Mouse (Mus musculus) fat pad, adult 2 months (tissue): Measurements from ENCODE around the gene Mymx.

ENCODE experiments used
- DNase-seq: peaks from one replicate; pipeline ENCODE4 v3.0.0-alpha.2; 2011; ENCODE audit warnings: low read depth, low spot score; ENCODE audit errors: extremely low read depth

Mymx gene

GRCm38 (mm10) chr17:45591701-45592605 lies 9.9 kb downstream of the Mymx start:
- no peak for DNase-seq

- DNase-seq, result no peak
These were observed 11.5 kb downstream of the Mymx start for GRCm38 (mm10) chr17:45590410-45590809.

DNA sequence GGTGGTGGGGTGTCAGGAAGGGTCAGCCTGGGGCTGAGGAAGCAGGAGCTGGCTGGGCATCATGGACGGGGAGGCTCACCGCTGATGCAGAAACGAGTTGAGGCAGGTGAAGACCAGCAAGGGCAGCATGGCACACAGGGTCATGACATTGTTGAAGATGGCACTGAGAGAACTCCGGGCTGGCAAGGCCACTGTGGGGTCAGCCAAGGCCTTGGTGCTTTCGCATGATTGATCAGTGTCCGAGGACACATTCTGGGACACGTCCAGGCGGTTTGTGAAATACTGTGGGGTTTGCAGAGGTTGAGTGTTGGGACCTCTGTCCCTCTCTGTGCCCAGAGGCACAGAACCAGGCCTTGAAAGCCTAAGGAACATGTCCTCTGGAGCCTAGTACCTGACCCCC lies 12.1 kb downstream of the Mymx start:
- no peak for DNase-seq

DNA sequence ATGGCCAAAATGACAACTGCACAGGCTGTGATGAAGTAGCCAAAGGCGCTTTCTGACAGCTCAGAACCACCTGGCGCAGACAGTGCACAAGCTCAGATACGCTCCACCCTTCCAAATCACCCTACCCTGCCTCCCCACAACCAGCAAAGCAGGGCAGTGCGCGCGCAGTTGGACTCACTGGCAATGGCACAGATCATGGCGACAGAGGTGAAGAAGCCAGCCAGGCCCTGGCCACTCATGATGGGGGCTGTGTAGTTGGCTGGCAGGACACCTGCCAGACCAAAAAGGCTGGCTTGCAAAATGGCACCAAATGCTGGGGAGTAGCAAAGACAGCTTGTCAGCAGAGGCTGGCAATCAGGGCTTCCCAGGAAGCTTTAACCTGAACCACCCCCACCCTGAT lies 12.7 kb downstream of the Mymx start:
- DNase-seq, result no peak

DNA sequence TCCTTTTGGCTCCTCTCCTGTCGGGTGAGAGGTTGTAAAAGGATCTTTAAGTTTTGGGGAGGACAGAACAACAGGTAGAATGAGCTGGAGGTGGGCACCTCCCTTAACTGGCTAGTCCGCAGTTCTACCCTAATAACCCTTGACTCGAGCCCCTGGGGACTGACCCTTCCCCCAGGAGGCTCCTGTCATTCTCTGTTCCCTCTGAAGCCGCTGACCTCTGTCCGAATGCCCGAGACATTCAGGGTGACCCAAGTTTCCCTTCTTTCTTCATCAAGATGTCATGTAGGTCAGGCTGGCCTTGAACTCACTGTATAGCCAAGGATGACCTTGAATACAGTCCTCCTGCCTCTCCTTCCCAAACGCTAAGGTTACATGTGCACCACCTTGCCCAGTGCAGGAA lies 13.5 kb downstream of the Mymx start:
- DNase-seq, result no peak

DNA sequence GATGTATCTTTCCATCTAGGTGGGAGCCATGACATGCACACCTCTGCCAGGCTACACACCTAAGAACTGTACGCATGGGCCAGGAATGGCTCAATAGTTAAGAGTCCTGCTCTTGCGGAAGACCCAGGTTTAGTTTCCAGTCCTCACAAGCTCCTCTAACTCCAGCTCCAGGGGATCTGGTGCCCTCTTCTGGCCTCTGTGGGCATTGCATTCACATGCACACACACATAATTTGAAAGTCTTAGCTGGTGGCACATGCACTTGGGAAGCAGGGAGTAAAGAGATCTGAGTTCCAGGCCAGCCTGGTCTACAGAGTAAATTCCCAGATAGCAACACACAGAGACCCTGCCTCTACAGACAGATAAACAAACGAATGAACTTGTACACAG lies 15.5 kb downstream of the Mymx start:
- no peak for DNase-seq

GRCm38 (mm10) chr17:45585725-45586448 lies 16.0 kb downstream of the Mymx start:
- no peak for DNase-seq

- DNase-seq, result no peak
These were observed 16.8 kb downstream of the Mymx start for GRCm38 (mm10) chr17:45584939-45585678.

DNA sequence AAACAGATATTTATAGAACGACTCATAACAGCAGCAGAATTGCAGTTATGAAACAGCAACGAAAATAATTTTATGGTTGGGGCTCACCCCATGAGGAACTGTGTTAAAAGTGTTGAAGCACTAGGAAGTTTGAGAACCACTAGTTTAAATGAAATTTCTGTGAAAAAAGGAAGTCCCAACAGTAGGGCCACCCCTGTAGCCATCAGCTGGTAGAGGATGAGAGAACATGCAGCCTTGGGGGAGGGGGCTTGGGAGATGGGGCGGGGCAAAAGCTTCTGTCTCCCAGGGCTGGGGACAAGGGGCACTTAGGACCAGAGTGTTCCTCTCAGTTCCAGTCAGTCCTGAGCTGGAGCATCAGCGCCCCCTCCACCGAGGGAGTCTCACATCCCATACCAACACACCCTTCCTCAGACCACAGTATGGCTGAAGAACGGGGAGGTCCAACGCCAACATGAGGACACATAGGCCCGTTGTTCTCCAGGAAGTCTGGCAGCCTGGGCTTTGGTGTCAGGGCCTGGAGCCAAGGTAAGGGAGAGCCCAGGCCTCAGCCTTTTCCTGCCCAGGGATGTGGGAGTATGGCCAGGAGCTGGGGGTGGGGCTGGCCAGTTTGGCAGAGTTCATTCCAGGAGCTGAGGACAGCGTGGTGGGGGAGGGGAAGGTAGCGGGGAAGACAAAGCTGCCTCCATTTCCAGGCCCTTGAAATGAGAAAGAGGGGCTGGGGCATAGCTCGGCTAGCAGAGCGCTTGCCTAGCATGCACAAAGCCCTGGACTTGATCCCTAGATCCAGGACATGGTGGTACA lies 17.6 kb downstream of the Mymx start:
- DNase-seq, result no peak

DNA sequence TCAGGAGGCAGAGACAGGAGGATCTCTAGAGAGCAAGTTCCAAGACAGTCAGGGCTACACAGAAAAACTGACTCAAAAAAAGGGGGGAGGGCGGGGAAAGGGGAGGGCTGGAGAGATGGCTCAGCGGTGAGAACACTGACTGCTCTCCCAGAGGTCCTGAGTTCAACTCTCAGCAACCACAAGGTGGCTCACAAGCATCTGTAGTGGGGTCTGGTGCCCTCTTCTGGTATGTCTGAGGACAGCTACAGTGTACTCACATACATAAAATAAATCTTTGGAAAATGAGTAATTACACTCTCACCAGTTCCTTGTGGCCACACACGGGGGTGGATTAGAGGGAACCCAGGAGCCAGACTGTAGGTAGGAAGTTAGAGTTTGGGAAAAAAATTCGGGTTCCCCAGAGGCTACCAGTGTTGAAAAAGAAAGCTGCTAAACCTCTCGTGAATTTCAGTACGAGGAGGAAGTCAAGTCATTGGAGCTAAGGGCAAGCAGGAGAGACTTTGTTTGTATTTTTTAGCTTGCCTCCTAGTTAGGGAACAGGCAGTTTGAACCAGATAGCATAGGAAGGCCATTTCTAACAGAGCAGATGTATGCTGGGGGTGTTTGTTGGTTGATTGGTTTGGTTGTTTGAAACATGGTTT lies 19.1 kb downstream of the Mymx start:
- no peak for DNase-seq

GRCm38 (mm10) chr17:45582188-45582587 lies 19.7 kb downstream of the Mymx start:
- no peak for DNase-seq

- no peak for DNase-seq
These were observed 20.3 kb downstream of the Mymx start for GRCm38 (mm10) chr17:45581567-45581983.

DNA sequence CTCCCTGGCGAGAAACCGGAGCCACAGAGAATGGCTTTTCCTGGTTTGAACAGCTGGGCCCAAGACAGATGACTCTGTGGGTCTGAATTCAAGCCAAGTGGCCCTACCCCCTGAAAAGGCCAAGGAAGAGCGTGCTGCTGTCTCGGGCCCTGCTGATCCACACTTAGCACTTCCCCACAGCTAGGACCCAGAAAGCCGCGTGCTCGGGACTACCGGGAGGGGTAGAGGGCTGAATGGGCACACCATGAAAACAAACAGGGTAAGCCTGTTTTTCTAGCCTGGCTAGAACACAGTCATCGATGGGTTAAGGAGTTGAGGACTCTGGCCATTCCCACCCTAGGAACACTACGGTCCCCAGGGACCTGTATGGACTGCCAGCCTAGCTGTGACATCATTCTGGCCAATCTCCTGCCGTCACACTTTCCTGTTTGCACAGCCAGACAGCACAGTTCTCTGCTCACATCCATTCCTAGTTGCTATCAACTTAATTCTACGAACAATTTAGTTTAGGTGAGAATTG lies 20.9 kb downstream of the Mymx start:
- no peak for DNase-seq

DNA sequence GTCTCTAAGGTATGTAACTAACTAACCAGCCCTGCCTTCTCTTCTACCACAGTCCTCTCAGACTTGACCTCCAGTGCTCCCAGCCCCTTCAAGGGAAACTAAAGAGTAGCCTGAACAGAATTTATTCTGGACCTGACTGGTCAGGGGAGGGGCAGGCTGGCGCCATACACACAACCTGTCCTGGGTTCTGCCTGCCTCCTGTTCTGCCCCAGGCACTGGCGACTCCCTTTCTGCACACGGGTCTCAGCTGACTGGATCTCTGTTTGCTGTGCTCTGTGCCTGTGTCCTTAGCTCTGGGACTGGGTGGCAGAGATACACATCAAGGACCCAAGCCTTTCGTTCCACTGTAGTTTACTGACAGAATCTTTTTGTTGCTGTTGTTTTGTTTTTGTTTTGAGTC lies 22.3 kb downstream of the Mymx start:
- no peak for DNase-seq

DNA sequence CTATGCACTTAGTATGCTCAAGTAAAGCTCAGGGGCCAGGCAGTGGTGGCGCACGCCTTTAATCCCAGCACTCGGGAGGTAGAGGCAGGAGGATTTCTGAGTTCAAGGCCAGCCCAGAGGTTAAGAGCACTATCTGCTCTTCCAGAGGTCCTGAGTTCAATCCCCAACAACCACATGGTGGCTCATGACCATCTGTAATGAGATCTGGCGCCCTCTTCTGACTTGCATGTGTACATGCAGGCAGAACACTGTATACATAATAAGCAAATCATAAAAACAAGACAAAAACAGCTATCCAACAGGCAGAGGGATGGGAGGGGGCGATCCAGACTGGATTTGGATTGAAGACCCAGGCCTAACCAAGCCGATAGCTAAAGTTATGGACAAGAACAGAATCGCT lies 23.1 kb downstream of the Mymx start:
- DNase-seq, result no peak

- no peak for DNase-seq
These were observed 23.7 kb downstream of the Mymx start for GRCm38 (mm10) chr17:45578242-45578641.

- DNase-seq, result no peak
These were observed 26.6 kb downstream of the Mymx start for GRCm38 (mm10) chr17:45575123-45575897.

DNA sequence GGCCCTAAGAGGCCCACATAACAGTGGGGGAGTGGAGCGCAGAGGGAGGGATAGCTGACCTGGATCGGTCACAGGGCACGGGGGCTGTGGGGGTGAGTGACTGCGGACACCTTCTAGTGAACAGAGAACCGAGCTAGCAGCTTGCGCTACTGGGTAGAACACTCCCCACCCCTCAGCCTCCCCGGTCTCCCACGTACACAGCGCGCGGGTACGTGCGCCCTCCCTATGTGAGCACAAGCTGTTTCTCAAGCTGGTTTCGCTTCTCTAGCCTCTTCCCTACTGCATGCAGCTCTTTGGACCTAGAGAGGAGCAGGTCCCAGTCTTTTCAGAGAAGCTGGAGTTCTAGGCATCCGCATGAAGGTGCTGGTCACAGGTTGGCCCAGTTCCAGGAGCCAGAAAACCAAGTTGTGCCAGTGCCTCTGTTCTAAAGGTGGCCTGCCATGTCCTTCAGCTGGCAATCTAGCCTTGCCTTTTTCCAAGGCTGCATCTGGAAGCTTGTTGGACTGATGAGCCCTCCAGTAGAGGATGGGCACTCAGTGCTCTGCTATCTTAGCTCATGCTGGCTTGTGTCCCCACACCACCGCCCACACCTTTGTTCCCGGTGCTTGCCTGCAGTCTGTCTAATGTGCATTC lies 27.7 kb downstream of the Mymx start:
- no peak for DNase-seq

GRCm38 (mm10) chr17:45573780-45574123 lies 28.1 kb downstream of the Mymx start:
- DNase-seq, result no peak
